Mouse (Mus musculus) liver, embryonic 13.5 days (tissue): ENCODE data around the gene Fcgr1. TPM values are rescaled to one million over a fixed set of nuclear protein-coding genes. Genes with fewer than 3 reads are reported as not detected.
"Not testable (repeated sequence)": the region's sequence is repeated elsewhere in the genome, so short reads cannot be mapped to it uniquely, and the experiment has no call there.

Experiments
- ATAC-seq: fragments of 200-750 bp; cut with Nextera tagmentation; 2 replicates; pipeline ENCODE4 v1.8.0; 2017; ENCODE audit warnings: low read depth, mild to moderate bottlenecking, moderate number of reproducible peaks, moderate library complexity
- DNase-seq: peaks from one replicate; pipeline ENCODE4 v3.0.0; 2022
- H3K27ac ChIP-seq: fragments of 300-500 bp; sonication (generic); 2 replicates; pipeline ENCODE4 v1.5.1; 2015; ENCODE audit warnings: moderate library complexity, mild to moderate bottlenecking, inconsistent platforms
- H3K27me3 ChIP-seq: fragments of 300-500 bp; sonication (generic); 2 replicates; pipeline ENCODE4 v1.6.1; 2015; ENCODE audit warnings: mild to moderate bottlenecking, inconsistent platforms
- H3K36me3 ChIP-seq: fragments of 300-500 bp; sonication (generic); 2 replicates; pipeline ENCODE4 v1.6.1; 2015; ENCODE audit warnings: mild to moderate bottlenecking, inconsistent platforms
- H3K4me1 ChIP-seq: fragments of 300-500 bp; sonication (generic); replicated peaks from 2 replicates; pipeline ENCODE4 v1.6.1; 2015; ENCODE audit warnings: inconsistent platforms
- H3K4me2 ChIP-seq: fragments of 300-500 bp; sonication (generic); 2 replicates; pipeline ENCODE4 v1.6.1; 2015; ENCODE audit warnings: inconsistent platforms, mild to moderate bottlenecking, moderate library complexity
- H3K4me3 ChIP-seq: fragments of 300-500 bp; sonication (generic); replicated peaks from 2 replicates; pipeline ENCODE4 v1.5.1; 2015; ENCODE audit warnings: mild to moderate bottlenecking, inconsistent platforms
- H3K9ac ChIP-seq: fragments of 300-500 bp; sonication (generic); 2 replicates; pipeline ENCODE4 v1.6.1; 2015; ENCODE audit warnings: mild to moderate bottlenecking, inconsistent platforms
- H3K9me3 ChIP-seq: fragments of 300-500 bp; sonication (generic); replicated peaks from 2 replicates; pipeline ENCODE4 v1.6.1; 2016; ENCODE audit warnings: inconsistent platforms
- WGBS: fragments of 180-500 bp; shearing (Covaris S2); methylation state at CpG from one replicate; pipeline ENCODE4 v1.1.7; 2015; ENCODE audit not compliant: insufficient replicate concordance; 5-methylcytosine and 5-hydroxymethylcytosine counted together
- polyA plus RNA-seq: library from polyadenylated mRNA; unstranded; fragments of >200 nt; fragmentation: Nextera tagmentation; extraction: Ambion mirVana; gene quantifications from 2 replicates; pipeline ENCODE4 v1.2.1, GENCODE M21; 2015

Gene Fcgr1
- polyA plus RNA-seq, 1 experiment from 2014 or later: 3.0 TPM

GRCm38 (mm10) chr3:96257190-96257589, 36.6 kb downstream of the Fcgr1 start:
- H3K9ac ChIP-seq: no peak overlapping the region
- no peak overlapping the region for H3K4me3 ChIP-seq
- no peaks in the 10 kb centered on the region for H3K9me3 ChIP-seq
- DNase-seq: no peak
- H3K36me3 ChIP-seq: no peaks in the 10 kb centered on the region
- no peak overlapping the region for H3K27ac ChIP-seq
- WGBS: 73% methylated on average over 3 of the region's 3 CpGs
- ATAC-seq: no peak
- H3K27me3 ChIP-seq: no peaks in the 10 kb centered on the region
- peaks cover 65% of the 10 kb centered on the region for H3K4me1 ChIP-seq
- no peak overlapping the region for H3K4me2 ChIP-seq

- no peaks in the 10 kb centered on the region for H3K9me3 ChIP-seq
- ATAC-seq (no peak), DNase-seq (no peak)
- H3K27ac ChIP-seq: peak overlapping the region; percentile 89; the same call in 1 of the 2 replicates
- peak overlapping the region; percentile 52 for H3K9ac ChIP-seq
- no peaks in the 10 kb centered on the region for H3K36me3 ChIP-seq
- H3K4me1 ChIP-seq: peaks cover 57% of the 10 kb centered on the region
- H3K4me3 ChIP-seq: no peak overlapping the region
- H3K4me2 ChIP-seq: no peak overlapping the region
- WGBS: 63% methylated on average over 5 of the region's 5 CpGs
- no peaks in the 10 kb centered on the region for H3K27me3 ChIP-seq
Observed at GRCm38 (mm10) chr3:96255926-96256593, 37.7 kb downstream of the Fcgr1 start.

GRCm38 (mm10) chr3:96254683-96255355, 39.0 kb downstream of the Fcgr1 start:
- Histone ChIP-seq H3K27me3 (no peaks in the 10 kb centered on the region), H3K27ac (peak overlapping the region; percentile 89), H3K9me3 (no peaks in the 10 kb centered on the region), H3K4me1 (peaks cover 66% of the 10 kb centered on the region), H3K4me2 (peak overlapping the region; percentile 49), H3K4me3 (peak overlapping the region; percentile 20; the same call in 1 of the 2 replicates), H3K9ac (peak overlapping the region; percentile 68), H3K36me3 (no peaks in the 10 kb centered on the region)
- WGBS: 10% methylated on average over 10 of the region's 10 CpGs
- DNase-seq: peak; percentile 77
- peak; percentile 93 for ATAC-seq

GRCm38 (mm10) chr3:96251787-96252186, 42.0 kb downstream of the Fcgr1 start:
- peaks cover 82% of the 10 kb centered on the region for H3K4me1 ChIP-seq
- H3K9ac ChIP-seq: no peak overlapping the region
- no peak overlapping the region for H3K4me3 ChIP-seq
- no peaks in the 10 kb centered on the region for H3K36me3 ChIP-seq
- no peak for ATAC-seq
- H3K9me3 ChIP-seq: no peaks in the 10 kb centered on the region
- H3K27ac ChIP-seq: peak overlapping the region; percentile 57; the same call in 1 of the 2 replicates
- 73% methylated on average over 3 of the region's 3 CpGs for WGBS
- no peak overlapping the region for H3K4me2 ChIP-seq
- H3K27me3 ChIP-seq: no peaks in the 10 kb centered on the region
- no peak for DNase-seq

- no peaks in the 10 kb centered on the region for H3K27me3 ChIP-seq
- peak overlapping the region; percentile 63 for H3K9ac ChIP-seq
- H3K4me3 ChIP-seq: no peak overlapping the region
- H3K36me3 ChIP-seq: no peaks in the 10 kb centered on the region
- no peak for DNase-seq
- no peaks in the 10 kb centered on the region for H3K9me3 ChIP-seq
- no peak for ATAC-seq
- 49% methylated on average over 3 of the region's 3 CpGs for WGBS
- peak overlapping the region; percentile 32 for H3K4me2 ChIP-seq
- peak overlapping the region; percentile 93 for H3K27ac ChIP-seq
- peaks cover 75% of the 10 kb centered on the region for H3K4me1 ChIP-seq
Observed at GRCm38 (mm10) chr3:96250890-96251289, 42.9 kb downstream of the Fcgr1 start.

- no peaks in the 10 kb centered on the region for H3K36me3 ChIP-seq
- H3K4me2 ChIP-seq: peak overlapping the region; percentile 69
- 62% methylated on average over 4 of the region's 4 CpGs for WGBS
- H3K4me1 ChIP-seq: peaks cover 67% of the 10 kb centered on the region
- H3K27ac ChIP-seq: peak overlapping the region; percentile 93
- no peak for DNase-seq
- no peak for ATAC-seq
- H3K27me3 ChIP-seq: no peaks in the 10 kb centered on the region
- peak overlapping the region; percentile 63 for H3K4me3 ChIP-seq
- peak overlapping the region; percentile 82 for H3K9ac ChIP-seq
- H3K9me3 ChIP-seq: no peaks in the 10 kb centered on the region
Observed at GRCm38 (mm10) chr3:96249034-96249345, 44.8 kb downstream of the Fcgr1 start.

- Histone ChIP-seq H3K27me3 (no peaks in the 10 kb centered on the region), H3K36me3 (no peaks in the 10 kb centered on the region), H3K4me2 (peak overlapping the region; percentile 69), H3K4me1 (peaks cover 67% of the 10 kb centered on the region), H3K27ac (peak overlapping the region; percentile 93), H3K9me3 (no peaks in the 10 kb centered on the region), H3K4me3 (peak overlapping the region; percentile 63), H3K9ac (peak overlapping the region; percentile 82)
- ATAC-seq (no peak), DNase-seq (no peak)
- 44% methylated on average over 6 of the region's 6 CpGs for whole genome bisulfite sequencing
Observed at GRCm38 (mm10) chr3:96248141-96249033, 45.4 kb downstream of the Fcgr1 start.

GRCm38 (mm10) chr3:96247356-96248140, 46.2 kb downstream of the Fcgr1 start:
- no peaks in the 10 kb centered on the region for H3K9me3 ChIP-seq
- WGBS: 2% methylated on average over 11 of the region's 11 CpGs
- H3K27ac ChIP-seq: peak overlapping the region; percentile 93
- H3K27me3 ChIP-seq: no peaks in the 10 kb centered on the region
- no peaks in the 10 kb centered on the region for H3K36me3 ChIP-seq
- DNase-seq (no peak), ATAC-seq (no peak)
- H3K9ac ChIP-seq: peak overlapping the region; percentile 82
- peak overlapping the region; percentile 63 for H3K4me3 ChIP-seq
- peaks cover 66% of the 10 kb centered on the region for H3K4me1 ChIP-seq
- H3K4me2 ChIP-seq: peak overlapping the region; percentile 69

GRCm38 (mm10) chr3:96246427-96246856, 47.3 kb downstream of the Fcgr1 start, which contains the start of gene Hist2h3c1:
Gene Hist2h3c1, plus strand, starts transcription at chr3:96246685.
- ATAC-seq: peak; percentile 83

GRCm38 (mm10) chr3:96246018-96246417, 47.8 kb downstream of the Fcgr1 start:
- peak overlapping the region; percentile 47 for H3K4me2 ChIP-seq
- peak overlapping the region; percentile 44 for H3K4me3 ChIP-seq
- WGBS: 0% methylated on average over 10 of the region's 21 CpGs
- not testable (repeated sequence) for H3K27me3 ChIP-seq, DNase-seq, H3K9me3 ChIP-seq, H3K36me3 ChIP-seq
- peak overlapping the region; percentile 63; the same call in 1 of the 2 replicates for H3K9ac ChIP-seq
- peaks cover 74% of the 10 kb centered on the region for H3K4me1 ChIP-seq
- peak overlapping the region; percentile 92 for H3K27ac ChIP-seq
- peak; percentile 61 for ATAC-seq

More at GRCm38 (mm10) chr3:96246427-96246856, 47.3 kb downstream of the Fcgr1 start, which contains the start of gene Hist2h3c1:
- Histone ChIP-seq H3K9ac (peak within 1 kb of the TSS; percentile 82), H3K4me1 (peaks cover 72% of the 10 kb centered on the region), H3K4me2 (peak within 1 kb of the TSS; percentile 69), H3K27ac (peak within 1 kb of the TSS; percentile 93), H3K4me3 (peak within 1 kb of the TSS; percentile 63)
- not testable (repeated sequence) for H3K36me3 ChIP-seq, H3K9me3 ChIP-seq, DNase-seq, H3K27me3 ChIP-seq
- no CpG with 5 or more reads among the region's 47 CpGs for WGBS
